Mouse (Mus musculus): Measurements from ENCODE around the gene Rlf. TPM values are rescaled to one million over a fixed set of nuclear protein-coding genes. Genes with fewer than 3 reads are reported as not detected.

The Rlf gene
- 1 to 10 TPM; 8.0 to 9.8 TPM for total RNA-seq (2021)
- long read RNA-seq, experiment 1, full-length matches to known transcripts = 1 of 1 reads
- long read RNA-seq, experiment 1, partial matches to known transcripts = 0 of 1 reads
- long read RNA-seq, experiment 1, other reads (novel, unspliced or antisense) = 0 of 1 reads
- long read RNA-seq, experiment 2, partial matches to known transcripts = 0 of 3 reads
- long read RNA-seq, experiment 2, other reads (novel, unspliced or antisense) = 3 of 3 reads

GRCm38 (mm10) chr4:121214793-121215304 is at the start of gene Rlf:
Rlf (minus strand) TSS chr4:121215084.
- peak within 1 kb of the TSS; percentile 96 for H3K27ac ChIP-seq
- peak; percentile 99 for DNase-seq
- intact Hi-C loops (cut with DNase I) = loop anchor here (5.0 kb wide), 1 partner anchor 118 kb away; the partner anchor contains the start of gene Zmpste24
- peak within 1 kb of the TSS; percentile 94 for H3K4me3 ChIP-seq
- no peak for TF ChIP-seq CTCF (IDR thresholded peaks at IDR 0.05)

GRCm38 (mm10) chr4:121241612-121242000 is 26.7 kb upstream of the Rlf start:
- no peak for DNase-seq
- no peak for TF ChIP-seq CTCF (IDR thresholded peaks at IDR 0.05)
- intact Hi-C loops (cut with DNase I) = no loop called here
- Histone ChIP-seq H3K4me3 (no peak overlapping the region), H3K27ac (no peak overlapping the region)

GRCm38 (mm10) chr4:121240637-121241611 is 26.0 kb upstream of the Rlf start:
- no peak for DNase-seq
- TF ChIP-seq CTCF (IDR thresholded peaks at IDR 0.05) = peak; percentile 75
- H3K27ac ChIP-seq = no peak overlapping the region
- H3K4me3 ChIP-seq = no peak overlapping the region
- intact Hi-C loops (cut with DNase I) = no loop called here

GRCm38 (mm10) chr4:121239878-121240277 is 25.0 kb upstream of the Rlf start:
- DNase-seq = no peak
- intact Hi-C loops (cut with DNase I) = no loop called here
- TF ChIP-seq CTCF (IDR thresholded peaks at IDR 0.05) = no peak
- Histone ChIP-seq H3K27ac (no peak overlapping the region), H3K4me3 (no peak overlapping the region)

GRCm38 (mm10) chr4:121231772-121232414 is 17.0 kb upstream of the Rlf start:
- TF ChIP-seq CTCF (IDR thresholded peaks at IDR 0.05) = peak; percentile 74
- Histone ChIP-seq H3K27ac (no peak overlapping the region), H3K4me3 (no peak overlapping the region)
- intact Hi-C loops (cut with DNase I) = loop anchor here (2.0 to 5.0 kb wide), 2 partner anchors 203 to 245 kb away; no protein-coding TSS in a partner anchor
- DNase-seq = peak; percentile 49

- no peak for TF ChIP-seq CTCF (IDR thresholded peaks at IDR 0.05)
- Histone ChIP-seq H3K4me3 (peak overlapping the region; percentile 13; the same call in 1 of the 2 replicates), H3K27ac (no peak overlapping the region)
- DNase-seq = no peak
- intact Hi-C loops (cut with DNase I) = loop anchor here (5.0 kb wide), 1 partner anchor 244 kb away; no protein-coding TSS in a partner anchor
Measured at GRCm38 (mm10) chr4:121230943-121231614, 16.2 kb upstream of the Rlf start.

- intact Hi-C loops (cut with DNase I) = no loop called here
- peak; percentile 62 for DNase-seq
- peak overlapping the region; percentile 24; the same call in 1 of the 2 replicates for H3K27ac ChIP-seq
Measured at GRCm38 (mm10) chr4:121227072-121227471, 12.2 kb upstream of the Rlf start.

GRCm38 (mm10) chr4:121225177-121225576 is 10.3 kb upstream of the Rlf start:
- peak; percentile 37 for TF ChIP-seq CTCF (IDR thresholded peaks at IDR 0.05)
- no peak for DNase-seq
- H3K4me3 ChIP-seq = no peak overlapping the region
- no peak overlapping the region for H3K27ac ChIP-seq
- intact Hi-C loops (cut with DNase I) = no loop called here

More at GRCm38 (mm10) chr4:121227072-121227471, 12.2 kb upstream of the Rlf start:
- H3K4me3 ChIP-seq = no peak overlapping the region
- peak; percentile 43; the same call in 1 of the 2 replicates for TF ChIP-seq CTCF (IDR thresholded peaks at IDR 0.05)

- Histone ChIP-seq H3K27ac (no peak overlapping the region), H3K4me3 (no peak overlapping the region)
- intact Hi-C loops (cut with DNase I) = no loop called here
- TF ChIP-seq CTCF (IDR thresholded peaks at IDR 0.05) = no peak
- no peak for DNase-seq
Measured at GRCm38 (mm10) chr4:121223136-121223535, 8.3 kb upstream of the Rlf start.

GRCm38 (mm10) chr4:121216216-121216615 is 1.3 kb upstream of the Rlf start:
- no peak for DNase-seq
- TF ChIP-seq CTCF (IDR thresholded peaks at IDR 0.05) = no peak
- intact Hi-C loops (cut with DNase I) = loop anchor here (5.0 kb wide), 1 partner anchor 119 kb away; the partner anchor contains the start of gene Zmpste24
- Histone ChIP-seq H3K4me3 (no peak overlapping the region), H3K27ac (no peak overlapping the region)

GRCm38 (mm10) chr4:121215489-121215888 is 605 bp upstream of the Rlf start:
- DNase-seq = no peak
- peak overlapping the region; percentile 94 for H3K4me3 ChIP-seq
- TF ChIP-seq CTCF (IDR thresholded peaks at IDR 0.05) = no peak
- H3K27ac ChIP-seq = peak overlapping the region; percentile 96
- intact Hi-C loops (cut with DNase I) = loop anchor here (5.0 kb wide), 1 partner anchor 118 kb away; the partner anchor contains the start of gene Zmpste24
